Mouse (Mus musculus) spleen, adult 2 months (tissue): ENCODE results near the gene Ptpn9.

Experiments
- CTCF ChIP-seq: fragments of 200-500 bp; IDR thresholded peaks from 2 replicates; pipeline ENCODE4 v1.5.1; 2011; ENCODE audit warnings: mild to moderate bottlenecking, inconsistent platforms; ENCODE audit not compliant: insufficient read depth, insufficient read length, insufficient replicate concordance; ENCODE audit errors: extremely low read depth
- POLR2A ChIP-seq: fragments of 200-500 bp; IDR thresholded peaks from 2 replicates; pipeline ENCODE4 v1.6.1; 2011; ENCODE audit warnings: low read depth, low read length, inconsistent platforms

- TF ChIP-seq CTCF (no peak), POLR2A (no peak)
Measured at GRCm38 (mm10) chr9:56973960-56974524, 20.7 kb upstream of the Ptpn9 start.
